Mouse (Mus musculus): ENCODE measurements around the gene Slc12a8.

The Slc12a8 gene

DNA sequence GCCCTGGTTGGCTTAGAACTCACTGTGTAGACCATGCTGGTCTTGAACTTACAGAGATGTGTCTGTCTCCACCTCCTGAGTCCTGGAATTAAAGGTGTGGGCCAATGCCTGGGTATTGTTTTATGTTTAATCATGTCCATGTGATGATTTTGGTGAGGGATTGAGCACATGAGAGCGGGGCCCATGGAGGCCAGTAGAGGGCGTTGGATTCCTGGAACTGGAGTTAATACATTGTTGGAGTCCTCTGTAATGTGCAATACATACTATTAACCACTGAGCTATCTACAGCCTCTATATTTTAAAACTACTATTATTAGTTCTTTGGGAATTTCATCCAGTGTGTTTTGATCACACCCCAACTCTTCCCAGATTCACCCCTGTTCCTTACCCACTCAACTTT lies 27.2 kb downstream of the Slc12a8 start:
- no peak for DNase-seq (ENCODE audit: low read depth, low spot score)

DNA sequence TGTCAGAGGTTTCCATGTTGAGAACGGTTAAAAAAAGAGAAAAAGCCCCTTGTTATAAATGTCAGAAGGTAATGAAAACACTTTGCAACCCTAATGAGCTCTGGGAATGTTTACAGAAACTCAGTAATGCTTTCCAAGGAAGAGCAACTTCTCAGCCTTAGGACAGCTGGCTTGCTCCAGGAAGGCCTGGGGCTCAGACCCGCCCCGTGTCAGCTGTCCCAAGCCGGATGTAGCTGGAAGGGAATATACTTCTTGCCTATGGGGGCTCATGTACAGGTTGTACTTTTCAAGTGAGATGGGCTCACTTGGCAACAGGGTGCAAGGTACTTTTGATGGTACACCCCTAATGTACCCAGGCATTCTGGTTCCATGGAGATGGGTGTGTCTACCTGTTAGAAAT lies 28.4 kb downstream of the Slc12a8 start:
- DNase-seq (ENCODE audit: low read depth, low spot score): no peak

DNA sequence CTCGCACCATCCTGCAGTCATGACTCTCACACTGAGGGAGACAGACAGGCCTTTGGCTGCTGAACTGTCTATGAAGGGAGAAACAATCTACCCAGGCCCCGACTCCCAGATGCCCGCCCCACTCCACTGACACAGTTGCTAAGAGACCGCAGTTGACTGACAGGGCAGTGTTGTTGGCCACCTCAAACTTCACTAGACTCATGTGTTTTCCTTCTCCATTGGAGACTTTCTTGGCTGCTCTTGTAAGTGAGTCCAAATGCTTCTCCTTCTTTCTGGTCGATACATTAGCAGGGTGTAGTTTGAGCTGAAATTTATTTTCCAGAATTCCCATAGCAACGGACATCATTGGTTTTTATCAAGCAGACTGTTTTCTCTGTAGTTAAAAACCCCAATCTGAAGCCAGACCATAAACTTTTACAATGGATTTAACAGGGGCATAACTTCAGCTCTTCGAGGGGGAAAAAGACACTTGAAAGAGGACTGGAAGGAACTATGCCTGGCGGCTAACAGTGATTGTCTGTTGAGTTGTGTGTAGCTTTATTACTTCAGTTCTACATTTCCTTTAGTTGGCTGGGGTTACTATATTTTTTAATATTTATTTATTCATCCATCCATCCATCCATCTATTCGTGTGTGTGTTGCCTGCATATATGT lies 36.7 kb downstream of the Slc12a8 start:
- DNase-seq (ENCODE audit: low read depth, low spot score): no peak

DNA sequence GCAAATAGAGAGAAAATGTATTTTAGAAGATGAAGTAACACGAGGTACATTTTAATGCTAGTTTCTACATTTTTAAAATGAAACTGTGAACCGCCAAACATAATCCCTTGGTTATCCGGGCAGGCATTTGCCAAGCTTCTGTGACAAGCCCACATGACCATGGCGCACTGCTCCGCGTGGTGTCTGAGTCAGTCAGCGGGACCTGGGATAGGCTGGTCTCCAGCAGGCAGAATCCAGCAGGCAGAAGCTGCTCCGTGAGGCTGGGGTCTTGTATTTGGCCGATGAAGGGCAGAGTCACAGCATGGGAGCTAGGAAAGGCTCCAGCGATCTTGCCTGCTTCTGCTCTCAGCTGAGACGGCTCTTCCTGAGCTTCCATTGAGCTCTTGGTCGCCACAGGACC lies 41.0 kb downstream of the Slc12a8 start:
- no peak for DNase-seq (ENCODE audit: low read depth, low spot score)

DNA sequence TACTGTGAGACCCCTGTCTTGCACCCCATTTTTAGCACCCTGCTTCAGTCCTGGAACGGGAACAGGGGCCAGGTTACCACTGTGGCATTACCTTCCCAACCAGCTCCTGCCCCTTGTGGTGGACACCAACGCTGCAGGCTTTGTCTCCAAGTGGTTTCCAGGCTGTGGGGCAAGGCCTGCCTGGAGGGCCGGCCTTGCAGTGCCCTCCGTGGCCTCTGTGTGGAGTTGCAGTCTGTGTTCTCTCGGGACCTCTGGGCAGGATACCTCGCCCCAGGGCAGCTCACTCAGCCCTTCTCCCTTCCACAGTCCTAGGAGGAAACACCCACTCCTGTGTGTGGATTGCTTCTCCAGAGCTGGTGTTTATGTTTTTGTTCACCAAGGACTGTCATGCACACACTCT lies 43.2 kb downstream of the Slc12a8 start:
- peak; percentile 75 for DNase-seq (ENCODE audit: low read depth, low spot score)

DNA sequence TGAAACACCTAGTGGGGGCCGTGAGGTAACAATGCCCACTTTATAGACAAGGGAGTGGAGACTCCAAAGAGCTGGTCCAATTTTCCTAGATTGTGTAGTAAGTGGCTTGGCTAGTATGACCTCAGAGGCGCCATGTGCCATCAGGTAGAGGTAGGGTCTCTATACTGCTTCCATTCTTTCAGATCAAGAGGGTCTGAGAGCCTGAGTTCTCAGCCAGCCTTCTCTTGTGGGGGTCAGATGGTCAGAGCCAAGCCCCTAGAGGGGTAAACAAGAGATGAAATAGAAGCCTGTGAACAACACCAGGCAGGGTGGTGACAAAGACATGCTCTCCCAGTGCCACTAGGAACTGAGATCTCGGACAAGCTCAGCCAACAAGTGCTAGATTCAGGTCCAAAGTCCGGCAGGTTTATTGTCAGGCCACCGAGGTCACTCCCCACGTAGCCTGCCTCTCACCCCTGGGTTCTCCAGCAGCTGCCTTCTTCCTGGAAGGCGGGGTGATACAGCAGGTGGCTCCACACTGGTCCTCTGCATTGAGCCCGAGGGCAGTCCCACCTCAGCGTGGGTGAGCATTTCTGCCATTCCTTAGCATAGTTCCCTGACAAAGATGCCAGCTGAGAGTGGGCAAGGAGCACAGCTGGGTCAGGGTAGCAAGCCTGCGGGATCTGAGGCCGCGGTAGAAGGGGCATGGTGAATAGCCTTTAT lies 44.3 kb downstream of the Slc12a8 start:
- no peak for DNase-seq (ENCODE audit: low read depth, low spot score)

DNA sequence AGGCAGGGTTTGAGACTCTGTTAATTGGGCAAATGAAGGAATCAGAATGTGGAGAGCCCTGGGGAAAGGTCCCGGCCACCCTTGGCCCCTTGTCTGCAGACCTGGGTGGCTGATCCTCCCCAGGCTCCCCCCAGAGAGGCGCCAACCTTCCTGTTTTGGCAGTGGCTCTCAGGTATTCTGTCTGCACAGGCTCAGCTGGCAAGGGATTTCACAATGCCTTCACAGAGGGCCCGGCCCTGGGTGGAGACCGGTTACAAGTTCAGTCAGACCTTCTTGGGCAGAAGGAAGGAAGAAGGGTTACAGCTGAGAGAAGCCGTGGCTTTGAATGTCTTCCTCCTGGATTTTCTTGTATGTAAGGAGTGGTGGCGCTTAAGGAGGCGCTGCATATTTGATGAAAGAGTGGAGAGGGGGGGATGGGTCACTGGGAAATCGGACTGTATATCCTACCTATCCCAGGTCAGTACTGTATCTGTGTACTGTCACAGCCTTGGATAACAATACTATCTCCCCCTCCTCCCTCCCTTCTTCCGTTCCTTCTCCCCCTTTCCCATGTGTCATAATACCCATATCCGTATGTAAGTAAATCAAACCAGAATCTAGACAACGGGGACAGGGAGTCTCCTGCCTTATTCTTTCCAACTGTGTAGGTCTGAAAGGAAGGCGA lies 45.9 kb downstream of the Slc12a8 start:
- no peak for DNase-seq (ENCODE audit: low read depth, low spot score)

DNA sequence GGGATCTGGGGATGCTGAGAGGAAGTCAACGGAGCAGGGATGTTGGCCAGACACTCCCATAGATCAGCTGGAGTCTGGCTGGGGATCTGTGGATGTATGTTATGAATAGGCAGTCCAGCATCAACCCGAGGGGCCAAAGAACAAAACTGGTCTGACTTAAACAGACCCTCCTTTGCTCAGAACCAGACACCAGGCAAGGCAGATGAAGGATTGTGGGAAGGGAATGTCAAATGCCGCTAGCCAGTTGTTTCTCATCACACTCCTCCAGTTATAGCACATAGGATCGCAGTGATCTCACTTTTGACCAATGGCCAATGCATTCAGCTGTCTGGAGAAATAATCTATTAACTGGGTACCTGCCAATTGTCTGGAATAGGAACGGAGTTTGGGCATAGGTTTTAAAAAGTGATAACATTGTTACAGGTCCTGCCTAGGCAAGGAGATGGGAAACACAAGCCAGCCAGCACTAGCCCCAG lies 46.4 kb downstream of the Slc12a8 start:
- DNase-seq (ENCODE audit: low read depth, low spot score): no peak

DNA sequence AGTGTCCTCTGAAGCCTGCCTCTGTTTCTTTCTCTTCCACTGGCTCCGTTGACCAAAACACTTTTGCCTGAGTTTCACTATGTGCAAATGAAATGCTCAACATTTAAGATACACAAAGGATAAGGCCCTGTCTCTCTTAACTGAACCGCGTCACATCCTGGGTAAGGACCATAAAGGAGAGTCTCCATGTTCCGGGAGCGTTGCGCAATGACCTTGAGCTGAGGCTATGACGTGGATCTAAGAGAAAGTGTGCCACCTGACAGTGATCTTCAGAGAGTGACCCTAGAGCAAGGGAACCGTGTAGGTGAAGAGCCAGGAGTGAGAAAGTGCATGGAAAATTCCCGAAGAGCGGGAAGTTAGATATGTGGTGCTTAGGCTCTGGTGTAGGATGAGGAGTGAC lies 49.3 kb downstream of the Slc12a8 start:
- no peak for DNase-seq (ENCODE audit: low read depth, low spot score)

DNA sequence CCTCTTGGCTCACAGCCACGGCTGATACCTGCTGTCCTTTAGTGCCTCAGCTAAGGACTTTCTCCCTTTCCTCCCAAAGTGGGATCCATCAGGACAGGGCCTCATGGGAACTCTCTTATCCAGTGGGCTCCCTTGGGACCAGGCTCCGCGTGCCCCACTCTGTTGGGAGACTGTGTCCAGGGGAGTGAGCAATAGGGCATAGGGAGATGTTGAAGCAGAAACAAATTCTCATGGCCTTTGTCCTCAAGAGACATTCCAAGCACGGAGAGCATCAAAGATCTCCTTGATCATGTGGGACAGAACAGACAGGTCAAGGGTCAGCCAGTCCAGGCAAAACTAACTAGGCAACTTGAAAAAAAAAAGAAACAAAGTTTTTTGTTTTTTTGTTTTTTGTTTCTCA lies 50.6 kb downstream of the Slc12a8 start:
- no peak for DNase-seq (ENCODE audit: low read depth, low spot score)

DNA sequence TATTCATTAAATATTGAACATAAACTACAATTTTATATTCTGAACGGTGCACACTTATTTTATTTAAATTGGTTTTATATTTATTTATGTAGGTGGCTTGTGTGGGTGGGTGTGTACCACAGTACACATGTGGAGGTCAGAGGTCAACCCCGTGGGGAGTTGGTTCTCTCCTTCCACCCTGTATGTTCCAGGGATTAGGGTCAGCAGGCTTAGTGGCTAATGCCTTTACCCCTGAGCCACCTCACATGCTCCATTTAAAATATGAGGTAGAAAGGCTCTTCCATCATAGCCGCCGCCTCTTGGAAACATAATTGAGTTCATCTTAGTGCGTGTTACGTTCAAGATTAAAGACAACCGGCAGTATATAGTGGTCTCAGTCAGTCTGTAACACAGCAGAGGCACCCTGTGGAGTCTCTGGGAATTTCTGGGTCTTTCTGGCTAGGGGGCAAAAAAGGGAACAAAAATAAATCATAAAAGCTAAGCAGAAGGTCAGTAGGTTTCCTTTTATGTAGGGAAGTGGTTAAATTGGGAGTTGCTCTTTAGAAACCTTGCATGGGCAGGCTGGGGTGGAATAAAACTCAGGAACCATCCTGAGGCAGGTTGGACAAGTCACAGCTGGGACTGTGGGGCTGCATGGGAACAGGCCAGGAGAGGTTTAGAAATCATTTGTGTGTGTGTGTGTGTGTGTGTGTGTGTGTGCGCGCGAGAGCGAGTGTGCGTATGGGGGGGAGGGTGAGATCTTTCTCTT lies 51.3 kb downstream of the Slc12a8 start:
- no peak for DNase-seq (ENCODE audit: low read depth, low spot score)

DNA sequence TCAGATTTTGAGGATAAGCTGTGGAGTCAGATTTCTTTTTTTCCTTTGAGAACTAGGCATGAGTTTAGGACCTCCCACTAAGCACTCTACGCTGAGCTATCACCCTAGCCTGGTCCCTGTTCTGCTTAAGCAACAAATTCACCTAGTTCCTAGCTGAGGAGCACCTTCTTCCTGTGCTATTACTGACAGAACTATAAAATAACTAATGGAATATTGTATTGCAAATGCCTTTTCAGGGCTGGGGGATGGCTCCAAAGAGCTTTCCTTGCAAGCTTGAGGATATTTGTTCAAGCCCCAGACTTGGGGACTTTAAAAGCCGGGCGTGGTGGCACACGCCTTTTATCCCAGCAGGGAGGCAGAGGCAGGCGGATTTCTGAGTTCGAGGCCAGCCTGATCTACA lies 55.5 kb downstream of the Slc12a8 start:
- DNase-seq (ENCODE audit: low read depth, low spot score): no peak

DNA sequence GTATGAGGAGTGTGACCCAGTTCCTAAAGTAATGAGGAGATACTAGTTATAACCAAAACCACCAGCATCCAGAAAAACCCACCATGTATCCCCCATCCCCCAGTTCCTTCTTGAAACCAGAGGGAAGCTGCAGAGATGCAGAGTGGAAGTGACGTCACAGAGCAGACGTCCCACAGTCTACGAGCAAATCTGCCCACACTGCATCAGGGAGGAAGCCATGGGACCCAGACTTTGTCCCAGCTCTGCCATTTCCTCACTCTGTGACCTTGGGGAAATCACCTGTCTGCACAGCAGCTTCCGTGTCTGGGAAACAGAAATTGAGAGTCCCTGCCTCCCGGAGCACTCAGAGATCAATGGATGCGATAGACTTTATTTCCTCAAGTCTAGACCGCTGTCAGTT lies 56.6 kb downstream of the Slc12a8 start:
- DNase-seq (ENCODE audit: low read depth, low spot score): no peak

DNA sequence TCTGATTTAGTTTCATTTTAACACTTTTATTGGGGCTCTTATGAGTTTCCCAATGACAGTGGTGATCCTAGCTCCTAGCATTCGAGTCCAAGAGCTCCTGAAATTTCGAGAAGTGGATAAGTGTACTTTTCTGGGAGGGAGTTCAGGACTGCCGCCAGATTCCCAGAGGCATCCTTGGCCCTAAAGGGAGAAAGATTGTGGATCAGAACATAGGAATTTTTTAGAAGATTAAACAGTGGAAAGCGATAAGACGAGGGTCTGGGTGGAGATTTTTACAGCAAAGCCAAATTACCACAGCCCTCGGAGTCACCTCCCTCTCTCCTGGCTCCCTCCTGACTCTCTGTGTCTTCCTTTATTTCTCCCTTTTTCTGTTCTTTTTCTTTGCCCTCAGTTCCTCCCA lies 58.6 kb downstream of the Slc12a8 start:
- no peak for DNase-seq (ENCODE audit: low read depth, low spot score)

DNA sequence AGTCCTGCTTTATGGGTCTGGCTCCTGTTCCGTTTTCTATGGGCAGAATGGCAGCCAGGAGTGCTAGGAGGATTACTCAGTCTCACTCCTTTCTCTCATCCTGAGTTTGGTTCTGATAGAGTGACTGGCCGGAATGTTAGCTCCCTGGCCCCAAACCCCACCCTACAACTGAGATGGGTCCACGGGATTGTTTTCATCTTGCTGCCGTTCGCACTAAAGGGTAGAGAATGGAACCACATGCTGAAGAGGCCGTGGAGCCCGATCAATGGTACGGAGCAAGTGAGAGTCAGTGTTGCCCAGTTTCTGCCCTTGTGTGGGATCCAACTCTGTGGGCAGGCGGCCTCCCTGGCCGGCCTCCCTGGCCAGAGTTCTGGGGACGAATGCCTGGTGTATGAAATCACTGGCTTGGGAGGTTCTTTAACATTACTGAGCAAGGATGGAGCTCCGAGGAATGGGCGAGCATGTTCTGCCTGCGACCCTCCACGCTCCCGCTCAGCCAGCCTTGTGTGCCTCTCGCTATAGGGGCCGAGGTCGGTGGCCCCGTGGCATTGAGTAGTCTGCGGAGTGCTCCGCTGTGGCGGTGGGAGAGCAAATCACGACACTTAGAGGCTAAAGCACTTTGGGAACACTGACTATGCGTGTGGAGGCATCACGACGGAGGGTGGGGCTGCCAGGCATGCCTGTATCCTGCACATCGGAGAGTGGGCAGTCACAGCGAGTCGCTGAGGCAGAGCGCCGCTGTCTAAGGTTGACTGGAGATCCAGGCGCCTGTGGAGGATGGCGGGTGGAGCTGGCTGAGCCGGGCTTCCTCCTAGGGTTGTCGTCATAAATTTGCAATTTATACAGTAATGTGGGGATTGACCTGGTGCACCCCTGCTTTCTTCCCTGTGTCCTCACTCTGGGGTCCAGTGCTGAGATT lies 59.4 kb downstream of the Slc12a8 start:
- DNase-seq (ENCODE audit: low read depth, low spot score): no peak

DNA sequence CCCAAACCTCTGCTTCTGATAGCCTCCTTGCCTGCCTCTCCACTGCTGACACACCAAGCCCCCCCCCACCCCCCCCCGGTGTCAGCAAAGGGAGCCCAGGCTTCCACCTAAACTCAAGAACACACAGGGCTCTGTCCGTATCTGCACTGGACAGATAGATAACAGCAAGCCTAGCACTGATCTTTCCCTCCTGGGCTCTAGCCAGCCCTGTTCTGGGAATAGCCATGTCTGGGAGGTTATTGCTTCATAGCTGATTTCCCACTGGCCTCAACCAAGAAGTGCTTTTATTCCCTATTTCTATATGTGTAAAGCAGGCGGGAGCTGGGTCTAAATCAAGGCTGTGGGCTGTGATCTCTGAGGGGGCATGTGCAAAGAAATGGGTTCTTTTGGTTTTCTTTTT lies 61.3 kb downstream of the Slc12a8 start:
- DNase-seq (ENCODE audit: low read depth, low spot score): no peak

DNA sequence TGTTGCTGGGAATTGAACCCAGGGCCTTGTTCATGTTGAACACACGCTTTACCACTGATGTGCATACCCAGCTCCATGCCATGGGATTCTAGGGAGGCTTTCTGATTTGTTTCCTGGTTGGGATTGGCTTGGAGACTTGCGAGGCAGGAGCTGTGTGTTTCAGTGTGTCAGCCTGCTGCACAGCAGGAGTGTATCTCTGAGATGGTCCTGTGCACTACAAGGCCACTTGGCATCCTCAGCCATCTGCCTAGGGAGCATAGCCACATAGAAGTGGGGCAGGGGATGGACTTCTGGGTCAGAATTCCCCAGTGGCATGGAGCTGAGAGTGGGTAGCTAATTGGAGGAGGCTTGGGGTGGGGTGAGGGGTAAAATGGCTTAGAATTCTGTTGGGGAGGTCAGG lies 63.2 kb downstream of the Slc12a8 start:
- no peak for DNase-seq (ENCODE audit: low read depth, low spot score)

DNA sequence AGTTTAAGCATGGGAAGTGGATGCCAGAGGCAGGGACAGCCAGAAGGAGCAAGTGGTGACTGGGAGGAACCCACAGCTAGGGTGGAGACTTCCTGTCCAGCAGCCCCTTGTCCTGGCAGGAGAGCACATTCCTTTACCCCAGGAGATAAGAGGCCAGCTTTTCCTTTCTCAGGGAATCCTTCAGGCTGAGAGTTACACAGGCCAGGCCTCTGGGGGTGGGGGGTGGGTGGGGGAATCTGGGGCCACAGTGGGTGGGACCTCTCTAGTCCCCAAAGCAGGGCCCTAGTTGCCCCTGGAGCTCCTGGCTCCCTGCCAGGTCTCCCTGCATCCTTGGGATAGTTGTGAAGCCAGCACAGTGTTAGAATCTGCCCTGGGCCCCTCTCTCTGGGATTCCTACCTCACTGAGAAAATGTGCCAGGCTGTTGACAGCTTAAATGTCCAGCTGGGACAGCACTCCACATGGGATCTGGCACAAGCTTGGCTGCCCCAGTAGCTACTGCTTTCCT lies 63.7 kb downstream of the Slc12a8 start:
- DNase-seq (ENCODE audit: low read depth, low spot score): no peak

DNA sequence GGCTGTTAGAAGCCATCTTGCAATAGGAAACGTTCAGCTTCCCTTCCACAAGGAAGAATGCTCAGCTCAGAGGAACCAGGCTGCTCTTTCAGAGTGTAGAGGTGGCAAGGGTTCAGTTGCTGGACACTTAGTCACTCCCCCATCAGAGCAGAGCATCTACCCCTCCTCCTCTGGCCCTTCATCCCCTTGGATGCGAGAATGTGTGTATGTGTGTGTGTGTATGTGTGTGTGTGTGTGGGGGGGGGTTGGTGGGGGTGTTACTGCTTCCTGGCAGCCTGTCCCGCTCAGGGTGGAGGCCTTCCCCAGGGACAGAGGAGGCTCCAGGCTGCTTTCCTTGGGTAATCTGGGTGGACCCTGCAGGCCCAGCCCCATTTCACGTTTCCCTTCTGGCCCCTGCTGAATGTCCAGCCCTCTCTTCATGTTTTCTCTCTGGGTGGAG lies 64.6 kb downstream of the Slc12a8 start:
- DNase-seq (ENCODE audit: low read depth, low spot score): no peak

DNA sequence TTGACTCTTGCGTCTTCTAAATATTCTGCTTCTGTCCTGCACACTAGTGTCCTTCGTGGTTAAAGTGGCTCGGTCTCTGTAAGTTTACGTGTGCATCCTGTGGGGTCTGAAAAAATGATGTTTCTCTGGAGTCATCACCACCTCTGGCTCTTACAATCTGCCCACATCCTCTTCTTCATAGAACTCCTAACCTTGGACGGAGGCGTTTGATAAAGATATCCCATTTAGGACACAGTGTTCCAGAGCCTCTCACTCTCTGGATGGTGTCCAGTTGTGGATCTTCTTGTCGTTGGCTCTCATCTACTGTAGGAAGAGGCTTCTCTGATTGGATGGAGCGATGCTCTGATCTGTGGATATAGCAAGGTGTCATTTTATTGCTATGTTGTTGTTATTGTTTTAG lies 65.4 kb downstream of the Slc12a8 start:
- no peak for DNase-seq (ENCODE audit: low read depth, low spot score)

DNA sequence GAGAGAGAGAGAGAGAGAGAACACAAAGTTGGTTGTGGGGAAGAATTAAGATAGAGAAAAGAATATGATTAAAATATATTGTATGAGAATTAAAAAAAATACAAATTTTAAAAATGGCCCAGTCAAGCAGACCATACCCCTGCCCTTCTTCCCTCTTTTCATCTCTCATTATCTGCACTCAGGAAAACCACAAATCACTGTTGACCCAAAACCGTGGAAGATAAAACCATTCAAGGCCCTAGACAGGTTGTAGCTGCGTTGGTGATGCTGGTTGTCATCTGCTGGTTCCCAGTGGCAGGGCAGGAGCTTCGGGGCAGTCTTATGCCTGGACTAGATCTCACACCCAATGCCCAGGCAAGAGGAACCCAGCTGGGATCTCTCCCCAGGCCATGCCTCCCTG lies 66.2 kb downstream of the Slc12a8 start:
- no peak for DNase-seq (ENCODE audit: low read depth, low spot score)
